Mouse (Mus musculus) midbrain, embryonic 12.5 days (tissue): ENCODE measurements at regions not wholly inside any gene's neighbourhood (a gene's known extent, or its start where the extent isn't known, plus 50 kb on each side); places are given as distances from the start of the nearest gene placed in this dataset.

Experiments used
- ATAC-seq: fragments of 200-750 bp; cut with Nextera tagmentation; 2 replicates; pipeline ENCODE4 v1.8.0; 2017; ENCODE audit warnings: low read depth, moderate TSS enrichment, moderate library complexity; ENCODE audit not compliant: low FRiP score
- H3K27ac ChIP-seq: fragments of 300-500 bp; sonication (generic); replicated peaks from 2 replicates; pipeline ENCODE4 v1.5.1; 2016; ENCODE audit warnings: mild to moderate bottlenecking
- H3K27me3 ChIP-seq: fragments of 300-500 bp; sonication (generic); 2 replicates; pipeline ENCODE4 v1.6.1; 2016; ENCODE audit warnings: mild to moderate bottlenecking
- H3K36me3 ChIP-seq: fragments of 300-500 bp; sonication (generic); 2 replicates; pipeline ENCODE4 v1.6.1; 2016
- H3K4me1 ChIP-seq: fragments of 300-500 bp; sonication (generic); 2 replicates; pipeline ENCODE4 v1.6.1; 2016
- H3K4me2 ChIP-seq: fragments of 300-500 bp; sonication (generic); replicated peaks from 2 replicates; pipeline ENCODE4 v1.6.1; 2016; ENCODE audit warnings: mild to moderate bottlenecking, moderate library complexity
- H3K4me3 ChIP-seq: fragments of 300-500 bp; sonication (generic); 2 replicates; pipeline ENCODE4 v1.5.1; 2016; ENCODE audit warnings: mild to moderate bottlenecking
- H3K9ac ChIP-seq: fragments of 300-500 bp; sonication (generic); replicated peaks from 2 replicates; pipeline ENCODE4 v1.6.1; 2016; ENCODE audit warnings: mild to moderate bottlenecking, moderate library complexity
- H3K9me3 ChIP-seq: fragments of 300-500 bp; sonication (generic); 2 replicates; pipeline ENCODE4 v1.6.1; 2016; ENCODE audit warnings: mild to moderate bottlenecking
- WGBS: fragments of 180-500 bp; shearing (Covaris S2); methylation state at CpG from one replicate; pipeline ENCODE4 v1.1.7; 2016; 5-methylcytosine and 5-hydroxymethylcytosine counted together

- H3K4me2 ChIP-seq = no peak overlapping the region
- no peaks in the 10 kb centered on the region for H3K9me3 ChIP-seq
- no peak for ATAC-seq
- H3K27ac ChIP-seq = no peak overlapping the region
- no peaks in the 10 kb centered on the region for H3K4me1 ChIP-seq
- no peaks in the 10 kb centered on the region for H3K27me3 ChIP-seq
- H3K36me3 ChIP-seq = no peaks in the 10 kb centered on the region
- no peak overlapping the region for H3K9ac ChIP-seq
- no peak overlapping the region for H3K4me3 ChIP-seq
- WGBS = 81% methylated on average over 1 of the region's 1 CpGs
Observed at GRCm38 (mm10) chr3:157743000-157743399, 176.3 kb downstream of the Ptger3 start.

GRCm38 (mm10) chr3:157739628-157740294, 173.1 kb downstream of the Ptger3 start:
- WGBS = 85% methylated on average over 1 of the region's 1 CpGs
- Histone ChIP-seq H3K36me3 (no peaks in the 10 kb centered on the region), H3K4me2 (no peak overlapping the region), H3K27me3 (no peaks in the 10 kb centered on the region), H3K4me3 (no peak overlapping the region), H3K9me3 (no peaks in the 10 kb centered on the region), H3K27ac (no peak overlapping the region), H3K9ac (no peak overlapping the region), H3K4me1 (no peaks in the 10 kb centered on the region)
- ATAC-seq = no peak

GRCm38 (mm10) chr3:157732136-157732940, 165.6 kb downstream of the Ptger3 start:
- WGBS = 73% methylated on average over 4 of the region's 4 CpGs
- Histone ChIP-seq H3K4me2 (no peak overlapping the region), H3K27ac (no peak overlapping the region), H3K9me3 (no peaks in the 10 kb centered on the region), H3K4me1 (peaks cover 5% of the 10 kb centered on the region; the same call in 1 of the 2 replicates), H3K9ac (no peak overlapping the region), H3K4me3 (no peak overlapping the region), H3K27me3 (no peaks in the 10 kb centered on the region), H3K36me3 (no peaks in the 10 kb centered on the region)
- no peak; the same call in 1 of the 2 replicates for ATAC-seq

GRCm38 (mm10) chr3:157729711-157730367, 163.1 kb downstream of the Ptger3 start:
- WGBS = 28% methylated on average over 1 of the region's 1 CpGs

GRCm38 (mm10) chr3:157724542-157724941, 157.8 kb downstream of the Ptger3 start:
- Histone ChIP-seq H3K9ac (no peak overlapping the region), H3K4me1 (no peaks in the 10 kb centered on the region), H3K4me2 (no peak overlapping the region), H3K36me3 (no peaks in the 10 kb centered on the region), H3K27me3 (no peaks in the 10 kb centered on the region), H3K27ac (no peak overlapping the region), H3K4me3 (no peak overlapping the region), H3K9me3 (no peaks in the 10 kb centered on the region)
- 82% methylated on average over 1 of the region's 1 CpGs for WGBS
- no peak for ATAC-seq

More at GRCm38 (mm10) chr3:157729711-157730367, 163.1 kb downstream of the Ptger3 start:
- H3K36me3 ChIP-seq = no peaks in the 10 kb centered on the region
- ATAC-seq = no peak
- no peaks in the 10 kb centered on the region for H3K9me3 ChIP-seq
- H3K9ac ChIP-seq = no peak overlapping the region
- H3K4me2 ChIP-seq = no peak overlapping the region
- H3K4me1 ChIP-seq = peaks cover 5% of the 10 kb centered on the region; the same call in 1 of the 2 replicates
- H3K4me3 ChIP-seq = no peak overlapping the region
- no peaks in the 10 kb centered on the region for H3K27me3 ChIP-seq
- no peak overlapping the region for H3K27ac ChIP-seq

GRCm38 (mm10) chr3:157723184-157723583, 156.5 kb downstream of the Ptger3 start:
- Histone ChIP-seq H3K4me1 (no peaks in the 10 kb centered on the region), H3K27ac (no peak overlapping the region), H3K4me3 (no peak overlapping the region), H3K36me3 (no peaks in the 10 kb centered on the region), H3K27me3 (0 out of 2 replicates have a peak, but pooled peaks cover 3% of the 10 kb centered on the region), H3K4me2 (no peak overlapping the region), H3K9ac (no peak overlapping the region), H3K9me3 (no peaks in the 10 kb centered on the region)
- ATAC-seq = no peak
- 72% methylated on average over 5 of the region's 5 CpGs for WGBS

GRCm38 (mm10) chr3:157717313-157717921, 150.7 kb downstream of the Ptger3 start:
- no peaks in the 10 kb centered on the region for H3K36me3 ChIP-seq
- peak; percentile 63 for ATAC-seq
- no peak overlapping the region for H3K27ac ChIP-seq
- 0 out of 2 replicates have a peak, but pooled peaks cover 8% of the 10 kb centered on the region for H3K27me3 ChIP-seq
- no peak overlapping the region for H3K4me3 ChIP-seq
- WGBS = 27% methylated on average over 7 of the region's 7 CpGs
- H3K4me1 ChIP-seq = no peaks in the 10 kb centered on the region
- H3K9me3 ChIP-seq = no peaks in the 10 kb centered on the region
- H3K4me2 ChIP-seq = no peak overlapping the region
- H3K9ac ChIP-seq = no peak overlapping the region

- no peak for ATAC-seq
- WGBS = 74% methylated on average over 3 of the region's 3 CpGs
- Histone ChIP-seq H3K9ac (no peak overlapping the region), H3K36me3 (no peaks in the 10 kb centered on the region), H3K4me2 (no peak overlapping the region), H3K27ac (no peak overlapping the region), H3K9me3 (no peaks in the 10 kb centered on the region), H3K4me3 (no peak overlapping the region), H3K27me3 (0 out of 2 replicates have a peak, but pooled peaks cover 8% of the 10 kb centered on the region), H3K4me1 (no peaks in the 10 kb centered on the region)
Observed at GRCm38 (mm10) chr3:157714023-157714422, 147.3 kb downstream of the Ptger3 start.

GRCm38 (mm10) chr3:157710790-157711381, 144.2 kb downstream of the Ptger3 start:
- WGBS = 86% methylated on average over 1 of the region's 1 CpGs
- H3K4me1 ChIP-seq = no peaks in the 10 kb centered on the region

GRCm38 (mm10) chr3:157699961-157700360, 133.3 kb downstream of the Ptger3 start:
- H3K27me3 ChIP-seq = no peaks in the 10 kb centered on the region
- H3K9ac ChIP-seq = no peak overlapping the region
- ATAC-seq = no peak
- no peaks in the 10 kb centered on the region for H3K9me3 ChIP-seq
- no peak overlapping the region for H3K4me3 ChIP-seq
- H3K4me2 ChIP-seq = no peak overlapping the region
- H3K4me1 ChIP-seq = no peaks in the 10 kb centered on the region
- no peak overlapping the region for H3K27ac ChIP-seq
- no peaks in the 10 kb centered on the region for H3K36me3 ChIP-seq

More at GRCm38 (mm10) chr3:157710790-157711381, 144.2 kb downstream of the Ptger3 start:
- ATAC-seq = no peak
- 0 out of 2 replicates have a peak, but pooled peaks cover 3% of the 10 kb centered on the region for H3K27me3 ChIP-seq
- no peak overlapping the region for H3K9ac ChIP-seq
- H3K4me3 ChIP-seq = no peak overlapping the region
- H3K27ac ChIP-seq = no peak overlapping the region
- H3K36me3 ChIP-seq = no peaks in the 10 kb centered on the region
- no peaks in the 10 kb centered on the region for H3K9me3 ChIP-seq
- no peak overlapping the region for H3K4me2 ChIP-seq

GRCm38 (mm10) chr3:157698529-157698928, 131.8 kb downstream of the Ptger3 start:
- Histone ChIP-seq H3K27me3 (no peaks in the 10 kb centered on the region), H3K9ac (no peak overlapping the region), H3K4me1 (no peaks in the 10 kb centered on the region), H3K9me3 (no peaks in the 10 kb centered on the region), H3K36me3 (no peaks in the 10 kb centered on the region), H3K27ac (no peak overlapping the region), H3K4me3 (no peak overlapping the region), H3K4me2 (no peak overlapping the region)
- WGBS = 91% methylated on average over 5 of the region's 5 CpGs
- ATAC-seq = no peak
